Mouse (Mus musculus): Measurements from ENCODE around the gene Trim58. TPM values are rescaled to one million over a fixed set of nuclear protein-coding genes. Genes with fewer than 3 reads are reported as not detected.

Trim58 gene
- total and polyA plus RNA-seq, 2 experiments from 2014 or later: 0.22 to 0.38 TPM

DNA sequence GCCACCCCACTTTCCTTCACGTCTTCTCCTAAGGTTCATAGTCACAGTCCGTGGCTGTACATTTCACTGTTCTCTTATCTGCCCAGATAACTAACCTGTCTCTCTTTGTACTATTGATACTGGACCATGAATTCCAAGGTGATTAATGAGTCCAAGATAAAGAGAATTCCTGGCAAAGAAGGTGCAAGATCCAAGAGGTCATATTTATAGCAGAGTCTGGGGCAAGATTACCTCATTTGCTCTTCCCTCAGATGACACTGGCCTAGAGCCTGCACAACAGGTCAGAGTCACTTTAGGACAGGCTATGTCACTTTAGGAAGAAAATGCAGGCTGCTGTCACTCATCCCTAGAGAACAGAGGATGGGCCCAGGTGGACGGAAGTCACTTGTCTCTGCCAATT lies 35.0 kb upstream of the Trim58 start:
- no peaks in the 10 kb centered on the region for H3K4me1 ChIP-seq (ENCODE audit: insufficient read depth, low read length)
- ATAC-seq (ENCODE audit: low FRiP score) (no peak), DNase-seq (ENCODE audit: low spot score) (no peak)
- no peaks in the 10 kb centered on the region for H3K27me3 ChIP-seq (ENCODE audit: insufficient read depth, low read length)
- no peaks in the 10 kb centered on the region for H3K36me3 ChIP-seq (ENCODE audit: insufficient read depth, low read length)
- no peak overlapping the region for H3K4me2 ChIP-seq (ENCODE audit: low read depth, low read length, poor library complexity, severe bottlenecking)
- WGBS: 92% methylated on average over 3 of the region's 3 CpGs
- H3K27ac ChIP-seq (ENCODE audit: low read depth, low read length): no peak overlapping the region
- no peak overlapping the region for H3K9ac ChIP-seq (replicated peaks; ENCODE audit: low read length, poor library complexity, severe bottlenecking)
- H3K4me3 ChIP-seq (ENCODE audit: low read depth, low read length): no peak overlapping the region
- TF ChIP-seq CTCF (IDR thresholded peaks at IDR 0.05): no peak
- H3K9me3 ChIP-seq (ENCODE audit: low read length): no peaks in the 10 kb centered on the region

DNA sequence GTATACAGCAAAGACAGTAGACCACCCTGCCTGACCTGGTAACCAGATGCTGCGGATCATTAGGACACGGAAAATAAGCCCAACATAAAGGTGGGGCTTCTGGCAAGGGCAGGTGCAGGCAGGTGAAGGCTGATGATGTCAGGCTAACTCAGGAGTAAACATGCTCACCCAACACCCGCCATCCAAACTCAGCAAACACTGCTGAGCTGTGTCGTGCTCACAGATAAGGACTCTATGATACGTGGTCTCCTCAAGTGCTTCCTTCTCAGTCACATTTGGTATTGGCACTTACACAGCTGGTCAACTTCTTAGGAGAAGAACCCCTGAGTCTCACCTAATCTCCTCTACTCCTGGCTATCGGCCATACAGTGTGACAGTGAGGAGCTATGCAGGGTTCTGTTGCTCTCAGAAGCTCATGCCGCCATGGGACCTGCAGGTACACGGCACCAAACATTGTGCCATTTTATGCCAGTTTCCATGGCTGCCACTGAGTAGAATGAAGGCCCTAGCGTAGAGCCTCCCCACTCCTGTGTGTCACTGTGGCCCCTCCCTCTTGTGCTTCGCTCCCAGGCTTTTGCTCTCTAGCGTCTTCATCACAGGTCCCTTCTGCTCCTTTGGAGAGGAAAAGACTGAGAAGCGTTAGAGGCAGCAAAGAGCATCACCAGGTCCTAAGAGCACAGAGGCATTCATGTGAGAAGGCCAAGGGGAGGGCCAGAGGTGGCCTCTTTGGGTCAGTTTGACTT lies 33.9 kb upstream of the Trim58 start:
- 90% methylated on average over 12 of the region's 12 CpGs for WGBS
- no peak overlapping the region for H3K27ac ChIP-seq (ENCODE audit: low read depth, low read length)

DNA sequence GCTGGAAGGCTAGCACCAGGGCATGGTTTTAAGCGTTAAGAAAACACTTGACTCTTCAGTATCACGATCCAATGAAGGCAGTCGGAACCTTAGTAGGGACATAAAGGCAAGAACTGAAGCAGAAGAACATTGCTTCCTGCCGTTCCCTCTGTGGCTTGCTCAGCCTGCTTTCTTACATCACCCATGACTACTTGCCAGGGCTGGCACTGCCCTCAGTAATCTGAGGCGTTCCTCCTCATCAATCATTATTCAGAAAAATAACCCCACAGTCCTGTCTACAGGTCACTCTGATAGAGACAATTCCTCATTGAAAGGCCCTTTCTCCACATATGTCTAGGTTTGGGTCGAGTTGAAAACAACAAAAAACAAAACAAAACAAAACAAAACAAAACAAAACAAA lies 33.2 kb upstream of the Trim58 start:
- ATAC-seq (ENCODE audit: low FRiP score): no peak
- Histone ChIP-seq H3K4me3 (ENCODE audit: low read depth, low read length) (no peak overlapping the region), H3K9ac (replicated peaks; ENCODE audit: low read length, poor library complexity, severe bottlenecking) (no peak overlapping the region), H3K36me3 (ENCODE audit: insufficient read depth, low read length) (no peaks in the 10 kb centered on the region), H3K4me1 (ENCODE audit: insufficient read depth, low read length) (no peaks in the 10 kb centered on the region), H3K4me2 (ENCODE audit: low read depth, low read length, poor library complexity, severe bottlenecking) (no peak overlapping the region), H3K9me3 (ENCODE audit: low read length) (no peaks in the 10 kb centered on the region), H3K27ac (ENCODE audit: low read depth, low read length) (no peak overlapping the region), H3K27me3 (ENCODE audit: insufficient read depth, low read length) (no peaks in the 10 kb centered on the region)
- DNase-seq (ENCODE audit: low spot score): no peak
- WGBS: 86% methylated on average over 6 of the region's 6 CpGs
- no peak for TF ChIP-seq CTCF (IDR thresholded peaks at IDR 0.05)

More for the DNA sequence above, 33.9 kb upstream of the Trim58 start:
- DNase-seq (ENCODE audit: low spot score) (no peak), ATAC-seq (ENCODE audit: low FRiP score) (no peak)
- no peaks in the 10 kb centered on the region for H3K27me3 ChIP-seq (ENCODE audit: insufficient read depth, low read length)
- H3K36me3 ChIP-seq (ENCODE audit: insufficient read depth, low read length): no peaks in the 10 kb centered on the region
- no peak overlapping the region for H3K4me3 ChIP-seq (ENCODE audit: low read depth, low read length)
- H3K9me3 ChIP-seq (ENCODE audit: low read length): no peaks in the 10 kb centered on the region
- no peak overlapping the region for H3K4me2 ChIP-seq (ENCODE audit: low read depth, low read length, poor library complexity, severe bottlenecking)
- H3K9ac ChIP-seq (replicated peaks; ENCODE audit: low read length, poor library complexity, severe bottlenecking): no peak overlapping the region
- H3K4me1 ChIP-seq (ENCODE audit: insufficient read depth, low read length): no peaks in the 10 kb centered on the region
- TF ChIP-seq CTCF (IDR thresholded peaks at IDR 0.05): no peak

DNA sequence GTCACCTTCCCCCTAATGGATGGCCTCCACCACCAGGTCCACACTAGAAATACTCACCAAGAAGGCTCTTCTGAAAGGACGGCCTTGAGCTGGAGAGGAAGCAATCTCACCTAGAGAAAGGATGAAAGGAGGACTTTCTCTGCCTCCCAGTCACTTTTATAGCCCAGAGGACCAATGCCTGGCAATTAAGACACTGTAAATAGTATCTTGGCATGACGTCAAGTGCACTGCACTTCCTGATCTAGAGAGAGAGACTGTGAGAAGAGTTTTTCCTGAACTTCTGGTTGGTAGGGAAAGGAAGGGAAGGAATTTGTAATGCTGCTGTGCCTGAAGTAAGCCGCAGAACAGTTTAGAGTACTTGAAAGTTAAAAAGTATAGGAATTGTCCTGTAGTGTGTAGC lies 26.9 kb upstream of the Trim58 start:
- Histone ChIP-seq H3K27me3 (ENCODE audit: insufficient read depth, low read length) (no peaks in the 10 kb centered on the region), H3K9ac (replicated peaks; ENCODE audit: low read length, poor library complexity, severe bottlenecking) (no peak overlapping the region), H3K9me3 (ENCODE audit: low read length) (no peaks in the 10 kb centered on the region), H3K4me3 (ENCODE audit: low read depth, low read length) (no peak overlapping the region), H3K27ac (ENCODE audit: low read depth, low read length) (no peak overlapping the region), H3K4me2 (ENCODE audit: low read depth, low read length, poor library complexity, severe bottlenecking) (no peak overlapping the region), H3K36me3 (ENCODE audit: insufficient read depth, low read length) (no peaks in the 10 kb centered on the region), H3K4me1 (ENCODE audit: insufficient read depth, low read length) (no peaks in the 10 kb centered on the region; the same call in 1 of the 2 replicates)
- no peak for TF ChIP-seq CTCF (IDR thresholded peaks at IDR 0.05)
- DNase-seq (ENCODE audit: low spot score) (no peak), ATAC-seq (ENCODE audit: low FRiP score) (no peak)
- WGBS: 86% methylated on average over 3 of the region's 3 CpGs

DNA sequence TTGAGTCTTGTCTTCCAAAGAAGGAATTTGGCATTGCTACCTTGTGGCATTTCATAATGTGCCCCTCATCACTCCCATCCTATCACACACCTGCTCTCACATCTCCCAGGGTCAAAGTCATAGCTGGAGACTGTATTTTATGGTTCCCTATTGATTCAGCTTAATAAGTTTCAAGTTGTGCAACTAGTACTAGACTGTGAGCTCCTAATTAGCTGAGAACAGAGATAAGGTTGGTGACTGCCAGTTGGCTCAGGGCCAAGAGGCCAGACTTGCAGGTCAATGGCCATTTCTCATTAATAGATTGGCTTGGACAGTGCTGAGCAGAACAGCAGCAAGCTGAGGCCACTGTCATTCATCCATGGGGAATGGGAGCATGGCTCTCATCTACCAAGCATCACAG lies 25.7 kb upstream of the Trim58 start:
- Histone ChIP-seq H3K4me2 (ENCODE audit: low read depth, low read length, poor library complexity, severe bottlenecking) (no peak overlapping the region), H3K27ac (ENCODE audit: low read depth, low read length) (no peak overlapping the region), H3K4me3 (ENCODE audit: low read depth, low read length) (no peak overlapping the region), H3K9ac (replicated peaks; ENCODE audit: low read length, poor library complexity, severe bottlenecking) (no peak overlapping the region), H3K27me3 (ENCODE audit: insufficient read depth, low read length) (no peaks in the 10 kb centered on the region), H3K36me3 (ENCODE audit: insufficient read depth, low read length) (no peaks in the 10 kb centered on the region), H3K4me1 (ENCODE audit: insufficient read depth, low read length) (no peaks in the 10 kb centered on the region; the same call in 1 of the 2 replicates), H3K9me3 (ENCODE audit: low read length) (no peaks in the 10 kb centered on the region)
- DNase-seq (ENCODE audit: low spot score): no peak
- no peak for TF ChIP-seq CTCF (IDR thresholded peaks at IDR 0.05)
- no peak for ATAC-seq (ENCODE audit: low FRiP score)

DNA sequence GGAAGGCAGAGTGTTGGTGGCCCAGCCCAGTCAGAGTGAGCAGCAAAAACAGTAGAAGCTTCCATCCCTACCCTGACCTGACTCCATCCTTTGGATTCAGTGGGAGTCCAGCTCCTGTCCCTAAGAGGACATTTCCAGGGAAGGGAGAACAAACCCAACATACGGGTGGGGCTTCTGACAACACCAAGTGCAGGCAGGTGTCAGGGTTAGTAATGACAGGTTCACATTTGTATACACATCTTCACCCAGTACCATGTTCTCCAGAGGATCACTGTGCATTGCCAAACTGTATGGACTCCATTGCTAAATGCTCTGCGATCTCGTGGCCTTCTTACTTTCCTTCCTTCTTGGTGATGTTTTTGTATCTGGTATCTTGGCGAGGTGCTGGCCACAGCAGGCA lies 24.3 kb upstream of the Trim58 start, which contains the start of gene 2210407C18Rik:
2210407C18Rik (minus strand) TSS at position 101 of the 400 bp plus-strand sequence.
- no peaks in the 10 kb centered on the region for H3K27me3 ChIP-seq (ENCODE audit: insufficient read depth, low read length)
- TF ChIP-seq CTCF (IDR thresholded peaks at IDR 0.05): no peak
- H3K4me2 ChIP-seq (ENCODE audit: low read depth, low read length, poor library complexity, severe bottlenecking): no peak within 1 kb of the TSS
- H3K9me3 ChIP-seq (ENCODE audit: low read length): no peaks in the 10 kb centered on the region
- DNase-seq (ENCODE audit: low spot score): no peak
- no peak for ATAC-seq (ENCODE audit: low FRiP score)
- no peak within 1 kb of the TSS for H3K27ac ChIP-seq (ENCODE audit: low read depth, low read length)
- H3K9ac ChIP-seq (replicated peaks; ENCODE audit: low read length, poor library complexity, severe bottlenecking): no peak within 1 kb of the TSS
- no peaks in the 10 kb centered on the region; the same call in 1 of the 2 replicates for H3K4me1 ChIP-seq (ENCODE audit: insufficient read depth, low read length)
- H3K36me3 ChIP-seq (ENCODE audit: insufficient read depth, low read length): no peaks in the 10 kb centered on the region
- no peak within 1 kb of the TSS for H3K4me3 ChIP-seq (ENCODE audit: low read depth, low read length)
- WGBS: 93% methylated on average over 4 of the region's 4 CpGs

Data from midbrain, postnatal 0 days (tissue).